Mouse (Mus musculus): ENCODE data around the gene Vps41. TPM values are rescaled to one million over a fixed set of nuclear protein-coding genes. Genes with fewer than 3 reads are reported as not detected.

The Vps41 gene
- total RNA-seq, 2 experiments from 2014 or later = 16.4 to 16.7 TPM

DNA sequence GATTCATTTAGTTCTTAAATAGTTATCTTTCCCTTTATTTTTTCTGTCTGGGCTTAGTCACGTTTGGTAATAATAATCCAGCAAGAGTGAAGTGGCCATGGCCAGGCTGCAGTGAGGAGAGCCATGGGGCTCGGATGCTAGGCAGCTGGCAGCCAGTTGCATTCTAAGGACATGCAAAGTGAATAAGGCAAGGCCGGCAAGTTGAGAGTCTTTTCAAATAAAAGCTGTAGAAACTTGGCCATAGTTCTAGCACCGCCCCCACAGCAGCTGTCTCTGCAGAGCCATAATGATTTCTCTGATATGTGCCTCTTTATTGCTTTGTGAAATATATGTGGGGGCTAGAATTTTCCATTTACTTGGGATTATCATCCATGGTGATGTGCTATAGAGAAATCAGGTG, 141.1 kb downstream of the Vps41 start:
- ATAC-seq (replicated peaks; ENCODE audit: low FRiP score, poor library complexity, severe bottlenecking) = no peak

GRCm38 (mm10) chr13:18859389-18859788, 142.3 kb downstream of the Vps41 start:
- no peak for ATAC-seq (replicated peaks; ENCODE audit: low FRiP score, poor library complexity, severe bottlenecking)

GRCm38 (mm10) chr13:18868030-18868490, 151.0 kb downstream of the Vps41 start:
- no peak for ATAC-seq (replicated peaks; ENCODE audit: low FRiP score, poor library complexity, severe bottlenecking)

GRCm38 (mm10) chr13:18868825-18869224, 151.7 kb downstream of the Vps41 start:
- ATAC-seq (replicated peaks; ENCODE audit: low FRiP score, poor library complexity, severe bottlenecking) = no peak

DNA sequence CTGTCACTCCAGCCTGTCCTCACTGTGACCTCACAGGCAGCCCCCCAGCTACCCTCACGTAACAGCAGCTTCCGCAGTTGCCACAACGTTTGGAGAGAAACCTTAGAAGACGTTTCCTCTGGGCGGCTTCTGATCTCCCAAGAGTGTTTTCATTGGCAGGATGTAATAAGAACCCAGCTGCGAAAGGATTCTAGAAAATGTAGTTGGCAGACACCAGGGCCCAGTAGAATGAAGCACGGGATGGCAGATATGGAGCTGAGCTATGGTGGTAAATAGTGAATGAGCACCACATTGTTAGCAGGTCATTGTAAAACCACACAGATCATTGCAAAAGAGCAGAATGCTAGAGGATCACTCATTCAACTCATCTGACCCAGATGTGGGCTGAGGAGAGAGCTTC, 158.2 kb downstream of the Vps41 start:
- no peak for ATAC-seq (replicated peaks; ENCODE audit: low FRiP score, poor library complexity, severe bottlenecking)

DNA sequence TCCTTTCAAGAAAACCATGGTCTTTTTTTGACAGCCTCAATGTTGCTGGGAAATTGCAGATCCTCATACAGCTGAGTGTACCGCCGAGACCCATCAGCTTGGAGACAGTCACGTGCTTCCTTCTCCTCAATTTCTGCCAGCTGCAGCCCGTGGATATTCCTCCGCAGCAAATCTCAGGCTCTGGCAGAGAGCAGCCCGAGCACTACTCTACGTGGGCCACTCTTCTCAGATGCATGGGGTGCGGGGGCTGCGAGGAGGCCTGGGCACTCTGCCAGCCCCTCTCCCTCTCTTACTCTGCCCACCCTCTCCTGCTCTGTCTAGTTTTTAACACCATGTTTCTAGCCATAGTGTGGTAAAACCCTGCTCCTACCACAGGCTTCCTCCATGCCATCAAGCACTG, 175.8 kb downstream of the Vps41 start:
- ATAC-seq (replicated peaks; ENCODE audit: low FRiP score, poor library complexity, severe bottlenecking) = no peak

- ATAC-seq (replicated peaks; ENCODE audit: low FRiP score, poor library complexity, severe bottlenecking) = no peak
Measured at GRCm38 (mm10) chr13:18896789-18897188, 179.7 kb downstream of the Vps41 start.

GRCm38 (mm10) chr13:18903623-18904022, 186.5 kb downstream of the Vps41 start:
- no peak for ATAC-seq (replicated peaks; ENCODE audit: low FRiP score, poor library complexity, severe bottlenecking)

DNA sequence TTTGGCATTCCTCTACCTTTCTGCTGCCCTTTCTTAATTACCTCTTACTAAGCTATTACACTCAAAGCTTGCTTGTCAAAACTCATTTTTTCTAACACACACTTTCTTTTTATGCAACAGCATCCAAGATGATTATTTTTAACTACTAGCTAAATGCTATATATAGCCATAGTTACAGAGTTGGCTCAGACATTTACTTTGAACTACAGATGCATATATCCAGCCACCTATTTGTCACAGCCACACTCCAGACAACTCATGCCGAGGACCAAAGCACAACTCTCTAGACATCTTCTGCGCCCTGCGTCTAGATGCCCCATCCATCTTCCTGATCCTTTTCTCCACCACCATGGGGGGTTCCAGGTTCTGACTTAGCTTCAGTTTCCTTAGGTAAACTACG, 197.7 kb downstream of the Vps41 start:
- no peak for ATAC-seq (replicated peaks; ENCODE audit: low FRiP score, poor library complexity, severe bottlenecking)

Other genes starting within 250 kb of the Vps41 start
- gene Amph, start 230.9 kb downstream of the Vps41 start, total RNA-seq (2015; ENCODE audit: low replicate concordance) = not detected in 2 replicates
- gene Amph, start 230.9 kb downstream of the Vps41 start, total RNA-seq (2017; ENCODE audit: low replicate concordance) = not detected in 2 replicates

Measured in erythroblast, adult 5-6 weeks (primary cell).